Mouse (Mus musculus): ENCODE measurements around the gene Tex21. TPM values are rescaled to one million over a fixed set of nuclear protein-coding genes. Genes with fewer than 3 reads are reported as not detected.

Tex21 gene
- total and polyA plus RNA-seq, 3 experiments = 4.4 to 6.7 TPM; not detected in 1

- TF ChIP-seq TCF12 (IDR thresholded peaks at IDR 0.05; ENCODE audit: low read depth, low read length) (no peak), ZMIZ1 (IDR thresholded peaks at IDR 0.05; ENCODE audit: low read depth, low read length) (peak; percentile 57; the same call in 1 of the 2 replicates), SMC3 (IDR thresholded peaks at IDR 0.05; ENCODE audit: low read depth, low read length) (no peak), ZKSCAN1 (IDR thresholded peaks at IDR 0.05; ENCODE audit: low read depth, low read length) (no peak), KAT2A (conservative IDR thresholded peaks at IDR 0.05; ENCODE audit: low read depth, low read length) (no peak; the same call in 1 of the 2 replicates), RCOR1 (IDR thresholded peaks at IDR 0.05; ENCODE audit: low read depth, low read length) (no peak), NELFE (IDR thresholded peaks at IDR 0.05; ENCODE audit: low read depth, low read length) (peak; percentile 62; the same call in 1 of the 2 replicates), MXI1 (IDR thresholded peaks at IDR 0.05; ENCODE audit: low read depth, low read length) (peak; percentile 100), ETS1 (IDR thresholded peaks at IDR 0.05; ENCODE audit: low read depth, low read length) (no peak; the same call in 1 of the 2 replicates), JUND (IDR thresholded peaks at IDR 0.05; ENCODE audit: low read depth, low read length) (no peak), ELF1 (IDR thresholded peaks at IDR 0.05; ENCODE audit: low read depth, low read length) (peak; percentile 76), ZC3H11A (IDR thresholded peaks at IDR 0.05; ENCODE audit: low read depth, low read length) (no peak), CHD2 (IDR thresholded peaks at IDR 0.05; ENCODE audit: low read length) (no peak), MAZ (IDR thresholded peaks at IDR 0.05; ENCODE audit: low read depth, low read length) (no peak), HCFC1 (IDR thresholded peaks at IDR 0.05; ENCODE audit: low read depth, low read length) (peak; percentile 86), GATA1 (IDR thresholded peaks at IDR 0.05; ENCODE audit: low read depth, low read length) (no peak), USF2 (IDR thresholded peaks at IDR 0.05; ENCODE audit: borderline replicate concordance in 1 of 2, insufficient read depth in 1 of 2, low read depth in 1 of 2, low read length in 2 of 2) (no peak), TBP (IDR thresholded peaks at IDR 0.05; ENCODE audit: low read depth, low read length) (0 out of 2 replicates have a peak, but pooled peaks have one; percentile 21), EP300 (IDR thresholded peaks at IDR 0.05; ENCODE audit: low read depth in 1 of 2, low read length in 2 of 2) (no peak), UBTF (IDR thresholded peaks at IDR 0.05; ENCODE audit: borderline replicate concordance, insufficient read depth, low read depth, low read length) (no peak)
Measured at GRCm38 (mm10) chr12:76254725-76255498, 8.4 kb upstream of the Tex21 start, which contains the start of gene Mthfd1 (continued).

- peak; percentile 48 for DNase-seq (ENCODE audit: low read depth, low spot score)
- peak overlapping the region; percentile 65 to 85 for H3K4me3 ChIP-seq (ENCODE audit: control insufficient read depth in 1 of 2, insufficient read depth in 1 of 2, low read depth in 2 of 2, low read length in 2 of 2)
- H3K36me3 ChIP-seq (ENCODE audit: control insufficient read depth in 1 of 2, insufficient read depth in 2 of 2, low read length in 2 of 2) = peaks cover 2 to 25% of the 10 kb centered on the region in 2 experiments; a peak in 3 of 4 replicates
- peak overlapping the region; percentile 76 for H3K9ac ChIP-seq (ENCODE audit: control insufficient read depth, low read depth, low read length, poor library complexity, severe bottlenecking)
- no peak for TF ChIP-seq MEF2A (IDR thresholded peaks at IDR 0.05; ENCODE audit: extremely low read depth, insufficient replicate concordance, low read depth, low read length, poor library complexity, severe bottlenecking)
- no peak for TF ChIP-seq USF1 (IDR thresholded peaks at IDR 0.05; ENCODE audit: low read depth, low read length)
- TF ChIP-seq UBTF (IDR thresholded peaks at IDR 0.05; ENCODE audit: borderline replicate concordance, insufficient read depth, low read depth, low read length) = no peak
- no peak for TF ChIP-seq NELFE (IDR thresholded peaks at IDR 0.05; ENCODE audit: low read depth, low read length)
- TF ChIP-seq POLR2AphosphoS2 (IDR thresholded peaks at IDR 0.05; ENCODE audit: low read length) = no peak
- no peak for TF ChIP-seq GATA1 (IDR thresholded peaks at IDR 0.05; ENCODE audit: low read depth, low read length)
- no peak for TF ChIP-seq BHLHE40 (IDR thresholded peaks at IDR 0.05; ENCODE audit: borderline replicate concordance, low read depth, low read length)
- no peak for TF ChIP-seq ZMIZ1 (IDR thresholded peaks at IDR 0.05; ENCODE audit: low read depth, low read length)
- TF ChIP-seq ZNF384 (IDR thresholded peaks at IDR 0.05; ENCODE audit: low read depth, low read length) = no peak
- no peak for TF ChIP-seq POLR2AphosphoS5 (IDR thresholded peaks at IDR 0.05; ENCODE audit: borderline replicate concordance, low read depth, low read length)
- TF ChIP-seq JUND (IDR thresholded peaks at IDR 0.05; ENCODE audit: low read depth, low read length) = no peak
- no peak for TF ChIP-seq ETS1 (IDR thresholded peaks at IDR 0.05; ENCODE audit: low read depth, low read length)
- TF ChIP-seq MAX (IDR thresholded peaks at IDR 0.05; ENCODE audit: low read length) = no peak
- H3K9me3 ChIP-seq (replicated peaks; ENCODE audit: insufficient read depth, low read length) = no peaks in the 10 kb centered on the region
- H3K27ac ChIP-seq (ENCODE audit: control insufficient read depth, low read depth, low read length) = peak overlapping the region; percentile 86
- H3K4me1 ChIP-seq (ENCODE audit: control insufficient read depth in 1 of 2, insufficient read depth in 2 of 2, low read length in 2 of 2) = peaks cover 9 to 17% of the 10 kb centered on the region in 2 experiments
- no peaks in the 10 kb centered on the region for H3K27me3 ChIP-seq (ENCODE audit: control insufficient read depth in 1 of 2, insufficient read depth in 2 of 2, low read length in 2 of 2)
- peaks cover 34% of the 10 kb centered on the region for H3K79me2 ChIP-seq (ENCODE audit: control insufficient read depth, insufficient read depth, low read length, poor library complexity)
Measured at GRCm38 (mm10) chr12:76253991-76254390, 7.4 kb upstream of the Tex21 start.

Data from MEL (cell line).